Mouse (Mus musculus) C2C12 (cell line): ENCODE results near the gene Rnf181. TPM values are rescaled to one million over a fixed set of nuclear protein-coding genes. Genes with fewer than 3 reads are reported as not detected.

Experiments used
- H3K27me3 ChIP-seq: one replicate; pipeline ENCODE4 v1.6.1; 2011; ENCODE audit not compliant: control insufficient read depth, insufficient read depth, insufficient read length
- H3K36me3 ChIP-seq: one replicate; pipeline ENCODE4 v1.6.1; 2011; ENCODE audit not compliant: control insufficient read depth, insufficient read depth
- H3K4me3 ChIP-seq: one replicate; pipeline ENCODE4 v1.5.1; 2011; ENCODE audit warnings: mild to moderate bottlenecking, control low read depth; ENCODE audit not compliant: poor library complexity, insufficient read depth, severe bottlenecking
- H3K79me2 ChIP-seq: one replicate; pipeline ENCODE4 v1.6.1; 2011; ENCODE audit not compliant: control insufficient read depth, insufficient read depth
- H3K79me3 ChIP-seq: one replicate; pipeline ENCODE4 v1.6.1; 2011; ENCODE audit warnings: low read depth, control low read depth
- H3ac ChIP-seq: one replicate; pipeline ENCODE3; 2011; ENCODE audit warnings: low read depth; ENCODE audit not compliant: control insufficient read depth, insufficient read length
- CEBPB ChIP-seq: IDR thresholded peaks from one replicate; pipeline ENCODE4 v1.6.1; 2011; ENCODE audit warnings: low read depth, mild to moderate bottlenecking, control low read depth, moderate library complexity
- CTCF ChIP-seq: IDR thresholded peaks from one replicate; pipeline ENCODE4 v1.5.1; 2011; ENCODE audit not compliant: control insufficient read depth, insufficient read depth, insufficient read length
- FOSL1 ChIP-seq: IDR thresholded peaks from one replicate; pipeline ENCODE4 v1.8.0; 2011; ENCODE audit warnings: mild to moderate bottlenecking, low read length; ENCODE audit not compliant: poor library complexity, insufficient read depth, severe bottlenecking
- MAX ChIP-seq: IDR thresholded peaks from one replicate; pipeline ENCODE4 v1.6.1; 2011; ENCODE audit warnings: mild to moderate bottlenecking, control low read depth
- MYOD1 ChIP-seq: IDR thresholded peaks from one replicate; pipeline ENCODE4 v1.6.1; 2011; ENCODE audit warnings: low read depth; ENCODE audit not compliant: control insufficient read depth, insufficient read length
- MYOG ChIP-seq: IDR thresholded peaks from one replicate; pipeline ENCODE4 v1.6.1; 2011; ENCODE audit not compliant: control insufficient read depth, insufficient read length; ENCODE audit errors: extremely low read depth
- USF1 ChIP-seq: IDR thresholded peaks from one replicate; pipeline ENCODE4 v1.6.1; 2011; ENCODE audit warnings: low read depth, mild to moderate bottlenecking, control low read depth, moderate library complexity
- polyA plus RNA-seq: library from polyadenylated mRNA; unstranded; fragments of >200 nt; fragmentation: generic; extraction: Trizol; gene quantifications from one replicate; pipeline ENCODE4 v1.2.1, GENCODE M21; 2012; ENCODE audit warnings: missing spikeins

Gene Rnf181
- polyA plus RNA-seq, 1 experiment, result 108 TPM

GRCm38 (mm10) chr6:72319019-72319418 is 47.7 kb downstream of the Rnf181 start:
- Histone ChIP-seq H3K79me3 (no peaks in the 10 kb centered on the region), H3K36me3 (peaks cover 85% of the 10 kb centered on the region), H3K4me3 (no peak overlapping the region), H3ac (no peak overlapping the region), H3K79me2 (no peaks in the 10 kb centered on the region), H3K27me3 (no peaks in the 10 kb centered on the region)
- no peak for TF ChIP-seq MYOD1
- no peak for TF ChIP-seq CEBPB
- no peak for TF ChIP-seq CTCF
- no peak for TF ChIP-seq FOSL1
- TF ChIP-seq MYOG, result no peak
- no peak for TF ChIP-seq USF1
- no peak for TF ChIP-seq MAX

DNA sequence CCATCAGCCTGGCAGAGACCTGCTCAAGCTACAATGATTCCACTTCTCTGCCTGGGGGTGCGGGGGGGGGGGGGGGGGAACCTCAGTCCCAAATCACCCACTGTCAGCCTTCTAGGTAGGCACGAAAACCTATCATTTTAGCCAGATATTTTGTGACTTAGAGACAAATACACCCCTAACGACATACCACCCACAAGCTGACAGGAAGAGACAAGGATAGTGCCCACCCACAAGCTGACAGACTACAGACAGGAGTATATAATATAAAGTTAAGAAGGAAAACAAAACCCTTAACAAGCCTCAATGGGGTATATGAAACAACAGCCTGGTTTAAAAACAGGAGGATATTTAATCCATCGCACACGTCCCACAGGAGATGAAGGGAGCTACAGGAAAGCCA is 48.3 kb downstream of the Rnf181 start:
- TF ChIP-seq FOSL1, result no peak
- TF ChIP-seq CEBPB, result no peak
- no peak for TF ChIP-seq MAX
- no peak for TF ChIP-seq CTCF
- no peak for TF ChIP-seq USF1
- TF ChIP-seq MYOD1, result no peak
- TF ChIP-seq MYOG, result no peak
- no peaks in the 10 kb centered on the region for H3K79me2 ChIP-seq
- no peak overlapping the region for H3K4me3 ChIP-seq
- no peaks in the 10 kb centered on the region for H3K27me3 ChIP-seq
- no peaks in the 10 kb centered on the region for H3K79me3 ChIP-seq
- H3ac ChIP-seq, result no peak overlapping the region
- H3K36me3 ChIP-seq, result peaks cover 82% of the 10 kb centered on the region

DNA sequence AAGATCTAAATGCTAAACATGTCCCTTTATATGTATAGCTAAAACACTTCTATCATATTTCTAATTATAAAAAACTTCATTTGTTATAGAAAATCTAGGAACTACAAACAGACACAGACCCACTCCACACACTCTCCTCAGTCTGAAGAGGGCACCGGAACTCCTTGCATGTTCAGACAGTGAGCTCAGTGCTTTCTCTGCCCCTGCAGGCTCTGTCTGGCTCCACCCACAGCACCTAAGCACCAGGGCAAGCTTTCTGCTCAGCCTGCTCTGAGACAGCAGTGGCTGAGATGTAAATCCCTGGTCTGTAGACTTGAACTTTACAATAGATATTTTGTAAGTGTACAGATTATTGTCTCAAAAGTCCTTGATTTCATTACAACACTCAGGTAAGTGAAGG is 50.7 kb downstream of the Rnf181 start:
- Histone ChIP-seq H3K27me3 (no peaks in the 10 kb centered on the region), H3K4me3 (no peak overlapping the region), H3K36me3 (peaks cover 60% of the 10 kb centered on the region), H3ac (no peak overlapping the region), H3K79me3 (no peaks in the 10 kb centered on the region), H3K79me2 (no peaks in the 10 kb centered on the region)
- TF ChIP-seq MYOG (no peak), USF1 (no peak), MYOD1 (no peak), MAX (no peak), CEBPB (no peak), CTCF (no peak), FOSL1 (no peak)

- no peak overlapping the region for H3ac ChIP-seq
- H3K79me3 ChIP-seq, result no peaks in the 10 kb centered on the region
- H3K36me3 ChIP-seq, result peaks cover 54% of the 10 kb centered on the region
- no peak overlapping the region for H3K4me3 ChIP-seq
- H3K27me3 ChIP-seq, result no peaks in the 10 kb centered on the region
- TF ChIP-seq CEBPB, result no peak
- no peak for TF ChIP-seq MAX
- no peak for TF ChIP-seq MYOD1
- no peak for TF ChIP-seq USF1
- TF ChIP-seq CTCF, result no peak
- TF ChIP-seq MYOG, result no peak
- TF ChIP-seq FOSL1, result no peak
- H3K79me2 ChIP-seq, result no peaks in the 10 kb centered on the region
These were observed 51.4 kb downstream of the Rnf181 start for GRCm38 (mm10) chr6:72315384-72315783.

DNA sequence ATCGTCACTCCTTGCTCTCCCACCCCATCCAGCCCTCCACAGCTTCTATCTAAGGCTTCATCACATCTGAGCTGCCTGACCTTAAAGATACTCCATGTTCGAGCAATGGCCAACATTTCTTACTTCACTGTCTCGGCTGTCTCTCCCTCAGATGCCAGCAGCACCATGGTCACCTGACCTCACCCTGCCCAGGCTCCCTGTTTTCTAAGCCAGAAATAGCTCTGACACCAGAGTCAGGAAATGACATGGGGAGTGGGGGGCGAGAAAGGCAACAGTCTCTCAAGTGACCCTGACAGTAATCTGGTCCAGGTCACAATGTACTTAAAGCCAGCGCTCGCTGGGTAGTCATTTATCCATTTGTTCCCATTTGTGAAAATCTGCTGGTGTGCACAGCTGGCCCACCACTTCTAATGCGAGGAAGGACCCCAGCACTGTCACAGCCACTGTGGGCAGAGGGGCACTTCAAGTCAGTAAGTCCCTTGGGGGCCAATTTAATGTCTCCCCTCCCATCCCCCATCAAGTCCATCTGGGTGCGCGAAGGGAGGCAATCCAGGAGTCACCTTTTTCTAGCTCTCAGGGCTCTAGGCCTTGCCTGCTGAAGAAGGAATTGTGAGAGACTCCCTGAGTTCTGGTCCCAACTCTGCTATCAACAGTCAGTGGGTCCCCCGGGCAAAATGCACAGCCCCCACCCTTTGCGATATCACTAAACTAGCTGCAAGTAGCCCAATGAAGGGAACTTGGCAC is 53.5 kb downstream of the Rnf181 start:
- Histone ChIP-seq H3K79me2 (no peaks in the 10 kb centered on the region), H3K79me3 (no peaks in the 10 kb centered on the region), H3ac (no peak overlapping the region), H3K36me3 (peaks cover 33% of the 10 kb centered on the region), H3K27me3 (no peaks in the 10 kb centered on the region), H3K4me3 (no peak overlapping the region)
- TF ChIP-seq MYOG (no peak), CTCF (no peak), MYOD1 (no peak), USF1 (no peak), FOSL1 (no peak), CEBPB (no peak), MAX (no peak)

GRCm38 (mm10) chr6:72312198-72312597 is 54.6 kb downstream of the Rnf181 start:
- Histone ChIP-seq H3K27me3 (no peaks in the 10 kb centered on the region), H3K79me3 (no peaks in the 10 kb centered on the region), H3K79me2 (no peaks in the 10 kb centered on the region), H3K36me3 (peaks cover 22% of the 10 kb centered on the region), H3K4me3 (no peak overlapping the region), H3ac (no peak overlapping the region)
- no peak for TF ChIP-seq MAX
- no peak for TF ChIP-seq CEBPB
- TF ChIP-seq MYOD1, result no peak
- no peak for TF ChIP-seq FOSL1
- no peak for TF ChIP-seq USF1
- TF ChIP-seq CTCF, result no peak
- TF ChIP-seq MYOG, result no peak

Other genes with a start within 250 kb of the Rnf181 start
- 34.4 TPM for gene Atoh8, start 131.4 kb downstream of the Rnf181 start, polyA plus RNA-seq
- gene Sftpb, start 62.3 kb downstream of the Rnf181 start, polyA plus RNA-seq, result not detected
- 67.4 TPM for gene Usp39, start 21.8 kb downstream of the Rnf181 start, polyA plus RNA-seq
- gene 0610030E20Rik, start 19.6 kb downstream of the Rnf181 start, polyA plus RNA-seq, result 5.2 TPM
- gene Tmem150a, start 11.5 kb downstream of the Rnf181 start, polyA plus RNA-seq, result 25.2 TPM
- 91.3 TPM for gene Vamp5, start 13.5 kb upstream of the Rnf181 start, polyA plus RNA-seq
- 147 TPM for gene Vamp8, start 23.7 kb upstream of the Rnf181 start, polyA plus RNA-seq
- gene Ggcx, start 47.4 kb upstream of the Rnf181 start, polyA plus RNA-seq, result 12.2 TPM
- gene Mat2a, start 72.6 kb upstream of the Rnf181 start, polyA plus RNA-seq, result 165 TPM
- gene Sh2d6, start 154.8 kb upstream of the Rnf181 start, polyA plus RNA-seq, result 0.26 TPM
- gene Capg, start 177.4 kb upstream of the Rnf181 start, polyA plus RNA-seq, result 487 TPM
- 5.1 TPM for gene Elmod3, start 231.5 kb upstream of the Rnf181 start, polyA plus RNA-seq
- 20.8 TPM for gene Retsat, start 231.5 kb upstream of the Rnf181 start, polyA plus RNA-seq